ENCODE assay signal across 7 mouse cellular contexts in genomic region chr16:88542488-88542887, GRCm38 (mm10). TPM values are rescaled to one million over a fixed set of nuclear protein-coding genes. Genes with fewer than 3 reads are reported as not detected.
DNase-seq lines count a peak whose midpoint lies in the region; TF ChIP-seq lines count a peak whose summit lies in the region.

No protein-coding gene starts in this region.

- no peaks in the 10 kb centered on the region for H3K27me3 ChIP-seq in E14TG2a.4 (ENCODE audit: insufficient read depth, low read length)

- no peak overlapping the region for H3K4me3 ChIP-seq in layer of hippocampus, adult 2 months
- no peak overlapping the region for H3K4me3 ChIP-seq in E14TG2a.4 (replicated peaks; ENCODE audit: low read length)

- intact Hi-C loops in heart, postnatal 36 days (cut with DNase I): no loop called here

- peak; percentile 82 for TF ChIP-seq CTCF in layer of hippocampus, adult 2 months (conservative IDR thresholded peaks at IDR 0.05)
- TF ChIP-seq CTCF in E14TG2a.4 (conservative IDR thresholded peaks at IDR 0.05; ENCODE audit: low read length): peak; percentile 63

- H3K4me1 ChIP-seq in E14TG2a.4 (replicated peaks; ENCODE audit: low read depth, low read length): no peaks in the 10 kb centered on the region

- H3K27ac ChIP-seq in layer of hippocampus, adult 2 months: no peak overlapping the region

- DNase-seq in layer of hippocampus, adult 2 months (ENCODE audit: low spot score in 2 of 2): peak in 1 of 2 experiments; percentile 31
- DNase-seq in layer of hippocampus, postnatal 36 days: no peak
- peak; percentile 31 for DNase-seq in NIH3T3 (ENCODE audit: low read depth)
- peak; percentile 42 for DNase-seq in kidney, postnatal 10 days
- DNase-seq in ovary, adult 18-20 months (ENCODE audit: low spot score): no peak
- no peak for DNase-seq in heart, postnatal 36 days

- no peaks in the 10 kb centered on the region for H3K36me3 ChIP-seq in E14TG2a.4 (ENCODE audit: insufficient read depth, low read length)

- H3K9me3 ChIP-seq in E14TG2a.4 (ENCODE audit: low read length): no peaks in the 10 kb centered on the region

RNA-seq across cellular contexts. Expression of gene Cldn8, which starts 20.5 kb away (rescaled TPM):
- not detected for total RNA-seq in layer of hippocampus, adult 2 months (2021)
- total RNA-seq in layer of hippocampus, postnatal 36 days (2021): not detected
- not detected for total RNA-seq in heart, postnatal 36 days (2021)

RNA-seq across cellular contexts. Expression of gene Cldn17, which starts 35.7 kb away (rescaled TPM):
- not detected for total RNA-seq in layer of hippocampus, adult 2 months (2021)
- not detected for total RNA-seq in layer of hippocampus, postnatal 36 days (2021)
- total RNA-seq in heart, postnatal 36 days (2021): not detected

Comparison
In these comparisons a context has a peak if more than half of its experiments do, and no peak if none do; other contexts are left out.
1. DNase-seq: peak in NIH3T3 (single experiment) and kidney, postnatal 10 days (single experiment); none in layer of hippocampus, postnatal 36 days (0 of 2), ovary, adult 18-20 months (single experiment) and heart, postnatal 36 days (0 of 2).